Mouse (Mus musculus): ENCODE data around the gene Klf2.

- TF ChIP-seq CTCF (IDR thresholded peaks at IDR 0.05; ENCODE audit: extremely low read depth, insufficient read depth, low read length) (no peak), POLR2A (IDR thresholded peaks at IDR 0.05; ENCODE audit: extremely low read depth, insufficient read depth, low read length) (no peak)
Observed at GRCm38 (mm10) chr8:72271051-72271660, 47.7 kb upstream of the Klf2 start.
